Mouse (Mus musculus) right cerebral cortex, postnatal 4 days (tissue): Measurements from ENCODE around the gene Foxp1.

Experiments used
- DNase-seq: peaks from one replicate; pipeline ENCODE4 v3.0.0-alpha.2; 2022

Foxp1 gene

GRCm38 (mm10) chr6:98980001-98980400 lies 542.5 kb downstream of the Foxp1 start:
- DNase-seq, result no peak

- no peak for DNase-seq
These were observed 544.7 kb downstream of the Foxp1 start for GRCm38 (mm10) chr6:98977806-98978205.

GRCm38 (mm10) chr6:98975918-98976317 lies 546.6 kb downstream of the Foxp1 start:
- DNase-seq, result no peak

GRCm38 (mm10) chr6:98973433-98973832 lies 549.1 kb downstream of the Foxp1 start:
- DNase-seq, result no peak

GRCm38 (mm10) chr6:98972404-98972803 lies 550.1 kb downstream of the Foxp1 start:
- no peak for DNase-seq

GRCm38 (mm10) chr6:98959333-98959732 lies 563.2 kb downstream of the Foxp1 start:
- no peak for DNase-seq

- no peak for DNase-seq
These were observed 565.9 kb downstream of the Foxp1 start for GRCm38 (mm10) chr6:98956522-98957169.

- DNase-seq, result no peak
These were observed 566.8 kb downstream of the Foxp1 start for GRCm38 (mm10) chr6:98955706-98956105.

- DNase-seq, result no peak
These were observed 568.1 kb downstream of the Foxp1 start for GRCm38 (mm10) chr6:98954439-98954838.

- DNase-seq, result no peak
These were observed 572.8 kb downstream of the Foxp1 start for GRCm38 (mm10) chr6:98949703-98950191.

GRCm38 (mm10) chr6:98949286-98949685 lies 573.2 kb downstream of the Foxp1 start:
- DNase-seq, result no peak

- DNase-seq, result no peak
These were observed 574.1 kb downstream of the Foxp1 start for GRCm38 (mm10) chr6:98948153-98949141.

GRCm38 (mm10) chr6:98947486-98948152 lies 574.9 kb downstream of the Foxp1 start:
- DNase-seq, result no peak

- no peak for DNase-seq
These were observed 575.8 kb downstream of the Foxp1 start for GRCm38 (mm10) chr6:98946731-98947130.

- no peak for DNase-seq
These were observed 576.8 kb downstream of the Foxp1 start for GRCm38 (mm10) chr6:98945496-98946412.

GRCm38 (mm10) chr6:98938348-98938747 lies 584.2 kb downstream of the Foxp1 start:
- DNase-seq, result no peak

GRCm38 (mm10) chr6:98937513-98937912 lies 585.0 kb downstream of the Foxp1 start:
- DNase-seq, result no peak

GRCm38 (mm10) chr6:98936377-98936776 lies 586.1 kb downstream of the Foxp1 start:
- DNase-seq, result no peak

- no peak for DNase-seq
These were observed 587.4 kb downstream of the Foxp1 start for GRCm38 (mm10) chr6:98935169-98935568.

GRCm38 (mm10) chr6:98934381-98934780 lies 588.1 kb downstream of the Foxp1 start:
- DNase-seq, result no peak

- DNase-seq, result no peak
These were observed 589.3 kb downstream of the Foxp1 start for GRCm38 (mm10) chr6:98933135-98933724.
